Mouse (Mus musculus): ENCODE measurements at regions not wholly inside any gene's neighbourhood (a gene's known extent, or its start where the extent isn't known, plus 50 kb on each side); places are given as distances from the start of the nearest gene placed in this dataset.

DNA sequence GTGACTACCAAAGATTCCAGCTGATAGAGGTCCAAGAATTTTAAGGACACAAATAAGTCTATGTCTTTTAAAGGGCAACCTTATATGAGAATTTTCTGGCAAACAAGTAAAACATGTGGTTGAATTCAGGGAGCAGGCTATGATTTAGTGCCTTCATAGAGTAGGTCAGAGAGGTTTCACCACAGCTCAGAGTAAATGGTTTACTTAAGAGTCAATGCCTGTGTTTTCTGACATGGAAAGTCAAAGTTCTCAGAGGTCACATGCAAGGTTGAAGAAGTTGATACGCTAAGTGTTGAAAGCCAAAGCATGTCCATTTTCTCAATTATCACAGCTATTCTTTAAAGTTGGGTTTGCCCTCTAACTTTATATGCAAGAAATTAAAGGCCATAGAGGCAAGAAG lies 425.7 kb upstream of the Nrsn1 start:
- no peak for TF ChIP-seq CTCF (conservative IDR thresholded peaks at IDR 0.05; ENCODE audit: low read length)
- TF ChIP-seq NANOG (IDR thresholded peaks at IDR 0.05; ENCODE audit: borderline replicate concordance, low read length): no peak
- TF ChIP-seq POU5F1 (IDR thresholded peaks at IDR 0.05; ENCODE audit: borderline replicate concordance, low read length): no peak
